Mouse (Mus musculus) 416B (cell line): ENCODE measurements at regions not wholly inside any gene's neighbourhood (a gene's known extent, or its start where the extent isn't known, plus 50 kb on each side); places are given as distances from the start of the nearest gene placed in this dataset.
A peak's percentile ranks its signal among the peaks of the same experiment; 100 is the strongest.
"Not testable (repeated sequence)": the region's sequence is repeated elsewhere in the genome, so short reads cannot be mapped to it uniquely, and the experiment has no call there.

Experiments used
- DNase-seq: peaks from one replicate; pipeline ENCODE4 v3.0.0; 2011; ENCODE audit warnings: low read depth

GRCm38 (mm10) chr15:19242962-19243361 lies 424.2 kb downstream of the Cdh10 start:
- not testable (repeated sequence) for DNase-seq

DNA sequence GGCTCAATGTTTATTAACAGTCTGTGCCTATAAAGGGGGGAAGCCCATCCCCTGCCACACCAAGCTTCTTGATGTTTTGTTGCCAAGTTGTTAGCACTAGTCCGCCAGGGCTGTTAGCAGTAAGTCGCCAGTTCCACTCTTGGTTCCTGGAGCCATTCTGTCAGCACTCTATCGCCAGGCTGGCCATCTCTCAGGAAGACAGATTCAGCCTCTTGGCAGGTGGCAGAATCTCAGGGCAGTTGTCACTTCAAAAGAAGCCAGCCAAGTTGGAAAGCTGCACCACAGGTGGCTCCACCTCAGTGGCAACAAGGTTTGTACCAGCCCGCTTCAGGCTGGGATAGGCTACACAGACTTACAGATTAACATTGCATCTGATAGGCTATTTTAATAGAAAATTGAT lies 428.7 kb downstream of the Cdh10 start:
- DNase-seq, result no peak

DNA sequence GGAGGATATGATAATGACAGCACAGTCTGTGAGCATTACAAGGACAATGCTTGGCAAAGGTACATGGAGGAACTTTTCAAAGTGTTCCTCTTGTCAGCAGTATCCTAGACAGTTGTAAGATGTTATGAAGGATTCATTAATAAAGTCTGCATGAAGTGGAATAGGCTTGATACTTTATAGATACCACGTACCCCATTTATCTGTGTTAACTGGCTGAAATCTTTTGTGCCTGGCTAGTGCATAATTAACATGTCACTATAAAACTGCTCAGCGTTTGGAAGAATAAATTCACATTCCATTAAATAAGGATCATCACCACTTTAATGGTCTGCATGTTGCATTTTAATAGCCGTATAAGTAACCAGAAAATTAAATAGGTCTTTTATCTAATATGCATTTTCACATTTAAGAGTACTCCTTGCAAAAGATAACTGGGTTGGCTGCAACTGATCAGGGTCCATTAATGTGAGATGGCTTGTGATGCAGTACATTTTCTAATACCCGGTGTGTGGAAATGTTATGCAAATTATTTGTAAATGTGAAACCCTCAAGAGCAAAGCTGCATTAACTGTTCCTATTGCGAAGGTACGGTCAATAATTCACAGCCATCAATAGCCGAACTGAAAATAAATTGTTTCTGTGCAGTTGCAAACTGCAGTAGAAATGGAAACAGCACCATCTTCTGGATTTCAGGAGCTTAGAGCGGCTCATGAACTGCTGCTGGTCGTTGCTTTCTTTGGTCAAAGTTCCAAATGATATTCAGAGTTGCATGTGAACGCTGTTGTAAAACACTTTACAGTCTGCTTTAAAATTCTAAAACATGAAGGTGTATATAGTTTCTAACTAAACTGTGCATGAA lies 457.4 kb downstream of the Cdh10 start:
- DNase-seq, result peak; percentile 30

DNA sequence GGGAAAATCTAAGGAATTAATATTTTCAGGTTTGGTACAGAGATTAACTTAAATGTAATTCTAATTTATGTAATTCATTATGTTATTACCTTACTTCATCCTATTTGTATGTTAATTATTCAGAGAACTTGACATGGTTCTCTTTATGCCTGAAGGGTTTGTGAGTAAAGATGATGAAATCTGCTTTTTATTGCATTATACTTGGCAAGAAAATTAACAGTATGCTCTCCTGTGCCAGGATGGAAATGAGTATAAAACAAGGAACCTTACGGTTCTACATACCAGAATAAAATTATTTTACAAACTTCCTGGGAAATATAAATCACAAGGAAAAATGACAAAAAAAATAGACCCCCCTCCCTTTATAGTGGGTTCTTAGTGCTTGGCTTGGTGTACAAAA lies 497.6 kb downstream of the Cdh10 start:
- DNase-seq, result no peak

- no peak for DNase-seq
These were observed 537.6 kb downstream of the Cdh10 start for GRCm38 (mm10) chr15:19356322-19356721.

- peak; percentile 73 for DNase-seq
These were observed 541.9 kb downstream of the Cdh10 start for GRCm38 (mm10) chr15:19360650-19361049.

DNA sequence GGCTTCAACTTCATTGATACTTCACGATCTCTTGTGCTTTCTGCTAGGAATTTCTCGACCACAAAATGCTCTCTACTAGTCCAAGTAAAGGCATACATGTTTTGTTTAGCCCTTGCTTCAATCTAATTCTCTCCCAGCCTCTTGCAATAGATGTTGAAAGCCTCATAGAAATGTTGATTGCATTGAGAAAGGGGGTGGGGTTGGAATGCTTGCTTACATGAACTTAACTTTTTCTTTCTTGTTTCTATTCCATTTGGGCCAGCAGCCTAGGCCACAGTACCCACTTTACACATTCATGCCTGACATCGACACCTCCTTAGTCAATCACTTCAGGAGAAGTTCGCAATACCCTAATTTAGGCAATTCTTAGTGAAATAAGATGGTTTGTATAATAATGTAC lies 571.2 kb downstream of the Cdh10 start:
- no peak for DNase-seq

- no peak for DNase-seq
These were observed 572.7 kb downstream of the Cdh10 start for GRCm38 (mm10) chr15:19391250-19391982.

- DNase-seq, result no peak
These were observed 576.9 kb downstream of the Cdh10 start for GRCm38 (mm10) chr15:19395681-19396080.
